Mouse (Mus musculus): ENCODE measurements at regions not wholly inside any gene's neighbourhood (a gene's known extent, or its start where the extent isn't known, plus 50 kb on each side); places are given as distances from the start of the nearest gene placed in this dataset.

- Histone ChIP-seq H3K9me3 (ENCODE audit: control insufficient read depth, low read length) (no peaks in the 10 kb centered on the region), H3K4me2 (ENCODE audit: low read length) (no peak overlapping the region), H3K27ac (ENCODE audit: low read depth, low read length) (no peak overlapping the region), H3K27me3 (replicated peaks; ENCODE audit: control insufficient read depth, insufficient read depth, low read length) (no peaks in the 10 kb centered on the region), H3K4me1 (ENCODE audit: control insufficient read depth, insufficient read depth, low read depth, low read length) (no peaks in the 10 kb centered on the region), H3K36me3 (ENCODE audit: control insufficient read depth, insufficient read depth, low read length) (no peaks in the 10 kb centered on the region), H3K4me3 (ENCODE audit: low read length) (no peak overlapping the region), H3K9ac (ENCODE audit: low read depth, low read length) (no peak overlapping the region)
- no peak for ATAC-seq
These were observed 75.4 kb upstream of the Vgll2 start for GRCm38 (mm10) chr10:51946881-51947280.

DNA sequence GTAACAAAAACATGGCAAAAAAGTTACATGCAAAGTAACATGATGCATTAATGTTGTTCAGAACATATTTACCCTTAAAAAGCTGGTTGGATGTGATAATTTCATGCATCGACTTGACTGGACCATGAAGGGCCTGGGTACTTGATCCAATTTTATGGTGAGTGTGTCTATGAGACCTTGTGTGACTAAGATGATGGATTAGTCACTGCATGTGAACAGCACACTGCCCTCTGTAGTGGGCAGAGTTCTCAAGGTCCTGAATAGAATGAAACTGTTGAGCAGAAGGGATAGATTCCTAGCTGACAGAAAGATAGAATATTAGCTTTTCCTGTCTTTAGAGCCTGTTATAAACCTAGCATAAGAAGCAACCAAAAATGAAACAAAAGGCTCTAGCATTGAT lies 72.3 kb upstream of the Vgll2 start:
- H3K27ac ChIP-seq (ENCODE audit: low read depth, low read length) = no peak overlapping the region
- ATAC-seq = no peak
- no peak overlapping the region for H3K4me3 ChIP-seq (ENCODE audit: low read length)
- H3K27me3 ChIP-seq (replicated peaks; ENCODE audit: control insufficient read depth, insufficient read depth, low read length) = no peaks in the 10 kb centered on the region
- no peak overlapping the region for H3K4me2 ChIP-seq (ENCODE audit: low read length)
- no peaks in the 10 kb centered on the region for H3K4me1 ChIP-seq (ENCODE audit: control insufficient read depth, insufficient read depth, low read depth, low read length)
- H3K9me3 ChIP-seq (ENCODE audit: control insufficient read depth, low read length) = no peaks in the 10 kb centered on the region
- no peaks in the 10 kb centered on the region for H3K36me3 ChIP-seq (ENCODE audit: control insufficient read depth, insufficient read depth, low read length)
- WGBS = 84% methylated on average over 1 of the region's 1 CpGs
- H3K9ac ChIP-seq (ENCODE audit: low read depth, low read length) = no peak overlapping the region

DNA sequence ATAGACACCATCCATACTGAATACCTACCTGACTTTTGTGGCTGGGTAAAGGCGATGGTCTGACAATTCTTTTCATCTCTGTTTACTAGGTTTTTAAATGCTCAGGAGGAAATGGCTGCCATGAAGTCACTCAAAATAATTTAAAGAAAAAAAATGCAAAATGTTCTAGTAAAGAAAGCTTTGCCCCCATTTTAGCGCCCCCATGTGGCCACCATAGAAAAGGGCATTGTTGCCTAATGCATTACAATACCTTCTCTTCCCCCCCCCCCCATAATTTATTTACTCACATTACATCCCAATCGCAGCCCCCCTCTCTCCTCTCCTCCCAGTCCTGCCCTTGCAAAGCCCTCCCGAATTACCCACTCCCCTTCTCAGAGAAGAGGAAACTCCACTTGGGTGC lies 70.3 kb upstream of the Vgll2 start:
- 75% methylated on average over 4 of the region's 4 CpGs for WGBS

DNA sequence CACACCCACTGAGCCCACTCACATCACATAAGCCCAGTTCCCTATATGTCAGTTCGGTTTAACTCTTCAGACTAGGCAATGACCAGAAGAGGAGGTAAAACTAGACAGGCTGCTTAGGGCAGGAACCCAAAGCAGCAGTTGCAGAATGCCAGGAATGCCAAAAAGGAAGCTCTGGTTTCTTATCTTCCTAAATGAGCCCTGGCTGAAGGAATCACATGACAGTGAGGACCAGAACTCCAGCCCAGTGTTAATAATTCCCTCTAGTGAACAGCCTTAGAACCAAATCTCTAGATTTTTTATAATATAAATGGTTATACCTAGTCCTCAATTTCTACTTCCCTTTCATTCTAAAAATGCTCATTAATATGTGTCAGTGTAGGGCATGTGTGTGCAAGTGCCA lies 65.8 kb upstream of the Vgll2 start:
- ATAC-seq = no peak
- WGBS = 78% methylated on average over 1 of the region's 1 CpGs

More for the DNA sequence above, 70.3 kb upstream of the Vgll2 start:
- Histone ChIP-seq H3K4me2 (ENCODE audit: low read length) (no peak overlapping the region), H3K9me3 (ENCODE audit: control insufficient read depth, low read length) (no peaks in the 10 kb centered on the region), H3K4me1 (ENCODE audit: control insufficient read depth, insufficient read depth, low read depth, low read length) (no peaks in the 10 kb centered on the region), H3K9ac (ENCODE audit: low read depth, low read length) (no peak overlapping the region), H3K27ac (ENCODE audit: low read depth, low read length) (no peak overlapping the region), H3K4me3 (ENCODE audit: low read length) (no peak overlapping the region), H3K36me3 (ENCODE audit: control insufficient read depth, insufficient read depth, low read length) (no peaks in the 10 kb centered on the region), H3K27me3 (replicated peaks; ENCODE audit: control insufficient read depth, insufficient read depth, low read length) (no peaks in the 10 kb centered on the region)
- ATAC-seq = no peak

DNA sequence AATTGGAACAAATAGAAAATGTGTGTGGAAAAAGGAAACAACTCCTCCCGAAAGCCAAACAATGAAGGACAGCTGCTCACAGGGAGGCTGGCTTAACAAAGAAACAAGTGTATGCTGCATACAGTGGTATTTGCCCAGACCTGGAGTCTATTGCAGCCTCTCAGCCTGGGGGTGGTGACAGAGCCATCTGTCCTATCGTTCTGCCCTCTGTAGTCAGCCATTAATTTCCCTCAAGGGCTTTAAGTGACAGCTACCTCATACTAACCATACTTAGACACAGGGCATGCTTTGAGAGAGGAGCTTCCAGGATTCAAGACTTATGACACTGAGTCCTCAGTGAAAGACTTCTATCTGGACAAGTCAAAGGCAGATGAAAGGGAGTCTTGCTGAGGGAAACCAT lies 60.8 kb upstream of the Vgll2 start:
- H3K27me3 ChIP-seq (replicated peaks; ENCODE audit: control insufficient read depth, insufficient read depth, low read length) = no peaks in the 10 kb centered on the region
- peak; percentile 84 for ATAC-seq
- no peak overlapping the region for H3K9ac ChIP-seq (ENCODE audit: low read depth, low read length)
- H3K4me2 ChIP-seq (ENCODE audit: low read length) = no peak overlapping the region
- H3K9me3 ChIP-seq (ENCODE audit: control insufficient read depth, low read length) = no peaks in the 10 kb centered on the region
- H3K4me1 ChIP-seq (ENCODE audit: control insufficient read depth, insufficient read depth, low read depth, low read length) = no peaks in the 10 kb centered on the region
- H3K36me3 ChIP-seq (ENCODE audit: control insufficient read depth, insufficient read depth, low read length) = no peaks in the 10 kb centered on the region
- no peak overlapping the region for H3K4me3 ChIP-seq (ENCODE audit: low read length)
- no peak overlapping the region for H3K27ac ChIP-seq (ENCODE audit: low read depth, low read length)
- 6% methylated on average over 2 of the region's 2 CpGs for WGBS

More for the DNA sequence above, 65.8 kb upstream of the Vgll2 start:
- H3K9ac ChIP-seq (ENCODE audit: low read depth, low read length) = no peak overlapping the region
- H3K4me2 ChIP-seq (ENCODE audit: low read length) = no peak overlapping the region
- H3K36me3 ChIP-seq (ENCODE audit: control insufficient read depth, insufficient read depth, low read length) = no peaks in the 10 kb centered on the region
- H3K9me3 ChIP-seq (ENCODE audit: control insufficient read depth, low read length) = no peaks in the 10 kb centered on the region
- no peak overlapping the region for H3K4me3 ChIP-seq (ENCODE audit: low read length)
- no peaks in the 10 kb centered on the region for H3K27me3 ChIP-seq (replicated peaks; ENCODE audit: control insufficient read depth, insufficient read depth, low read length)
- no peaks in the 10 kb centered on the region for H3K4me1 ChIP-seq (ENCODE audit: control insufficient read depth, insufficient read depth, low read depth, low read length)
- no peak overlapping the region for H3K27ac ChIP-seq (ENCODE audit: low read depth, low read length)

DNA sequence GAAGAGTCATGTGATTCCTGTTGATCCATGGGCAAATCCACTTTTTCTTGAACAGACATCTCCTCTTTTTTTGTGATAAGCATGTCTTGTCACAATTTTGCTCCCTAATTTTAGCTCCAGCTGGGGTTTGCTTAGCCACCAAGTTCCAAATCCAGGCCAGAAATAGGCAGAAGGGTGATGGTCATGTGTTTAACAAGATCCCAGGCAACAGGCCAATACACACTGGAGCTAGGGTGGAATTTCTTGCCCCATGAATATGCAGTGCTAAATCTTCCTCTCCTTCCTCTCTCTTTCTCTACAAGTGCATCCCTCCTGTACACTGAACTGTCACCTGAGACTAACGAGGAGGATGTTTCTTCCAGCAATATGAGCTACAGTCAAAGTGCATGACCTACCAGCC lies 58.6 kb upstream of the Vgll2 start:
- H3K27ac ChIP-seq (ENCODE audit: low read depth, low read length) = no peak overlapping the region
- no peaks in the 10 kb centered on the region for H3K27me3 ChIP-seq (replicated peaks; ENCODE audit: control insufficient read depth, insufficient read depth, low read length)
- no peaks in the 10 kb centered on the region for H3K9me3 ChIP-seq (ENCODE audit: control insufficient read depth, low read length)
- 83% methylated on average over 1 of the region's 1 CpGs for WGBS
- ATAC-seq = no peak
- no peak overlapping the region for H3K4me2 ChIP-seq (ENCODE audit: low read length)
- no peak overlapping the region for H3K4me3 ChIP-seq (ENCODE audit: low read length)
- no peak overlapping the region for H3K9ac ChIP-seq (ENCODE audit: low read depth, low read length)
- H3K36me3 ChIP-seq (ENCODE audit: control insufficient read depth, insufficient read depth, low read length) = no peaks in the 10 kb centered on the region
- H3K4me1 ChIP-seq (ENCODE audit: control insufficient read depth, insufficient read depth, low read depth, low read length) = no peaks in the 10 kb centered on the region

GRCm38 (mm10) chr10:51970113-51970512 lies 52.2 kb upstream of the Vgll2 start:
- Histone ChIP-seq H3K27me3 (replicated peaks; ENCODE audit: control insufficient read depth, insufficient read depth, low read length) (no peaks in the 10 kb centered on the region), H3K9ac (ENCODE audit: low read depth, low read length) (no peak overlapping the region), H3K4me2 (ENCODE audit: low read length) (no peak overlapping the region), H3K36me3 (ENCODE audit: control insufficient read depth, insufficient read depth, low read length) (no peaks in the 10 kb centered on the region), H3K9me3 (ENCODE audit: control insufficient read depth, low read length) (no peaks in the 10 kb centered on the region), H3K4me1 (ENCODE audit: control insufficient read depth, insufficient read depth, low read depth, low read length) (no peaks in the 10 kb centered on the region), H3K4me3 (ENCODE audit: low read length) (no peak overlapping the region), H3K27ac (ENCODE audit: low read depth, low read length) (no peak overlapping the region)
- ATAC-seq = no peak
- WGBS = 72% methylated on average over 9 of the region's 9 CpGs

All from hindbrain, embryonic 16.5 days (tissue).